Mouse (Mus musculus) lung, postnatal 0 days (tissue): ENCODE measurements around the gene Bhlha15.

Experiments
- CTCF ChIP-seq: IDR thresholded peaks from 2 replicates; pipeline ENCODE4 v1.5.1; 2016; ENCODE audit warnings: antibody characterized with exemption, mild to moderate bottlenecking
- EP300 ChIP-seq: IDR thresholded peaks from 2 replicates; pipeline ENCODE4 v1.6.1; 2016; ENCODE audit warnings: antibody characterized with exemption, mild to moderate bottlenecking, control low read depth

DNA sequence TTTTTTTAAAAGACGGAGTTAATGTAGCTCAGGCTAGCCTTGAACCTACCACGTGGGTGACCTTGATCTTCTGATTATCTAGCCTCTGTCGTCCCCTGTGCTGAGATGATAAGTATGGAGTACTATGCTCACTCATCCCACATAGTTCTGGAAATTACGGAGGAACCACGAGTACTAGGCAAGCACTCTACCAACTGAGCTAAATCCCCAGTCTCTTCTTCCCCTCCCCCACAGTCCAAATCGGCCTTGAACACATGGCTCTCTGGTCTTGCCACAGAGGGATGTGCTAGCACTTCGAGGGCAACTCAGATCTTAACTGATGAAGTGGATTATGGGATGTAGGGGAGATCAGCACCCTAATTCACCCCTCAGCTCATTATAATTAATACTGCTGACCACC lies 28.0 kb downstream of the Bhlha15 start:
- TF ChIP-seq CTCF (no peak), EP300 (no peak)
